Mouse (Mus musculus): ENCODE data around the gene Nppa.

DNA sequence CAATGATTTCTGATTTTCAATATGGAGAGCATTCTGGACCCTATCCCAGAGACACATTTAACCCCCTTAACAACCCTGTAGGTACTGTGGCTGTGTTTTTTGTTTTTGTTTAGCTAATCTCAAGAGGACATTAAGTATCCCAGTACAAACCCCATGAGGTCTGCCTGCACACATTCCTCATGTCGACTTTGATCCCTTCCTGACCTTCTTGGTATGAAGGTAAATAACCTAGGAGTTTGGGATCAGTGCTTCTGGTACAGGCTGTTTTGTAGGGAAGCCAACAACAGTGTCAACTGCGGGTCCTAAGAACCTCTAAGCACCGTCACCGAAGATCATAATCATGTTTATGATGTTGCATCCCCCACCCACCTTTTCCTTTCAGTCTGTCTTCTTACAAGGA is 22.8 kb upstream of the Nppa start:
- TF ChIP-seq CTCF (IDR thresholded peaks at IDR 0.05; ENCODE audit: low read depth, low read length) (no peak), POLR2A (IDR thresholded peaks at IDR 0.05; ENCODE audit: borderline replicate concordance, low read depth, low read length) (no peak)
